Mouse (Mus musculus): ENCODE measurements around the gene Tomm70a.

- TF ChIP-seq CTCF (IDR thresholded peaks at IDR 0.05; ENCODE audit: borderline replicate concordance, insufficient read depth, low read depth, low read length) (peak; percentile 59; the same call in 1 of the 2 replicates), POLR2A (IDR thresholded peaks at IDR 0.05; ENCODE audit: borderline replicate concordance, insufficient read depth, low read length) (no peak)
Measured at GRCm38 (mm10) chr16:57177254-57177653, 55.8 kb downstream of the Tomm70a start.
